Mouse (Mus musculus) brain, embryonic 14.5 days (tissue): ENCODE measurements around the gene Matk.

Source experiments
- CTCF ChIP-seq: fragments of 200-500 bp; IDR thresholded peaks from 2 replicates; pipeline ENCODE4 v1.5.1; 2012; ENCODE audit warnings: inconsistent platforms, mild to moderate bottlenecking, moderate library complexity, borderline replicate concordance; ENCODE audit not compliant: insufficient read depth, insufficient read length; ENCODE audit errors: extremely low read depth
- POLR2A ChIP-seq: fragments of 200-500 bp; IDR thresholded peaks from 2 replicates; pipeline ENCODE4 v1.6.1; 2012; ENCODE audit warnings: mild to moderate bottlenecking, inconsistent platforms, borderline replicate concordance; ENCODE audit not compliant: poor library complexity, insufficient read depth, insufficient read length, severe bottlenecking; ENCODE audit errors: extremely low read depth

- TF ChIP-seq POLR2A (no peak), CTCF (no peak)
Observed at GRCm38 (mm10) chr10:81216260-81216659, 36.5 kb upstream of the Matk start.
